Mouse (Mus musculus) hematopoietic stem cell, adult 5-6 weeks (primary cell): ENCODE results near the gene Olah. TPM values are rescaled to one million over a fixed set of nuclear protein-coding genes. Genes with fewer than 3 reads are reported as not detected.

Experiments
- ATAC-seq, 2 experiments: fragments of 125-278 bp in 1 of 2; replicated peaks in 1 of 2; 2 replicates each; pipeline ENCODE4 v1.8.0; 2016 to 2017; ENCODE audit warnings: inconsistent platforms in 2 of 2, mild to moderate bottlenecking in 2 of 2, moderate number of reproducible peaks in 2 of 2, low read depth in 1 of 2, moderate TSS enrichment in 1 of 2; ENCODE audit not compliant: low FRiP score in 2 of 2, poor library complexity in 2 of 2, severe bottlenecking in 2 of 2, insufficient read depth in 1 of 2, low TSS enrichment in 1 of 2
- total RNA-seq: library from RNA; stranded (forward); fragments of 172-1452, 232-1000 nt; gene quantifications from 2 replicates; pipeline ENCODE4 v1.2.3, GENCODE M21; 2017

Olah gene
- total RNA-seq, 1 experiment from 2014 or later: not detected

GRCm38 (mm10) chr2:3295826-3296225, 101.2 kb downstream of the Olah start:
- no peak for ATAC-seq

GRCm38 (mm10) chr2:3292170-3292569, 104.8 kb downstream of the Olah start:
- ATAC-seq: no peak

Other genes with a start within 250 kb of the Olah start
- gene Nmt2, start 113.0 kb downstream of the Olah start, total RNA-seq: 40.7 and 51.9 TPM in 2 replicates
- gene Rpp38, start 64.6 kb downstream of the Olah start, total RNA-seq: 10.3 and 14.8 TPM in 2 replicates
- gene Acbd7, start 61.0 kb downstream of the Olah start, total RNA-seq: not detected in 2 replicates
- gene Meig1, start 25.4 kb upstream of the Olah start, total RNA-seq: not detected in 2 replicates
- gene Dclre1c, start 26.9 kb upstream of the Olah start, total RNA-seq: 18.6 and 27.2 TPM in 2 replicates
- 10.9 and 20.8 TPM in 2 replicates for gene Suv39h2, start 77.8 kb upstream of the Olah start, total RNA-seq
- 13.8 and 23.2 TPM in 2 replicates for gene Gm45902, start 115.6 kb upstream of the Olah start, total RNA-seq
- gene Hspa14, start 115.6 kb upstream of the Olah start, total RNA-seq: 130 and 160 TPM in 2 replicates
- 1.1 and 3.7 TPM in 2 replicates for gene Cdnf, start 115.8 kb upstream of the Olah start, total RNA-seq
- 624 and 986 TPM in 2 replicates for gene Fam107b, start 173.3 kb upstream of the Olah start, total RNA-seq